Mouse (Mus musculus) thymus, adult 2 months (tissue): ENCODE results near the gene Med9. TPM values are rescaled to one million over a fixed set of nuclear protein-coding genes. Genes with fewer than 3 reads are reported as not detected.
A peak's percentile ranks its signal among the peaks of the same experiment; 100 is the strongest.
"Not testable (repeated sequence)": the region's sequence is repeated elsewhere in the genome, so short reads cannot be mapped to it uniquely, and the experiment has no call there.

Experiments used
- DNase-seq: peaks from one replicate; pipeline ENCODE4 v3.0.0; 2021
- H3K27ac ChIP-seq: fragments of 200-500 bp; 2 replicates; pipeline ENCODE4 v1.5.1; 2012; ENCODE audit warnings: low read length, control low read depth; ENCODE audit not compliant: control insufficient read depth, insufficient read depth
- H3K27me3 ChIP-seq: fragments of 200-500 bp; 2 replicates; pipeline ENCODE4 v1.6.1; 2012; ENCODE audit warnings: mild to moderate bottlenecking, low read length, moderate library complexity, mixed read lengths; ENCODE audit not compliant: control insufficient read depth, insufficient read depth
- H3K36me3 ChIP-seq: fragments of 200-500 bp; 2 replicates; pipeline ENCODE4 v1.6.1; 2012; ENCODE audit warnings: mild to moderate bottlenecking, low read length, moderate library complexity; ENCODE audit not compliant: control insufficient read depth, insufficient read depth
- H3K4me1 ChIP-seq: fragments of 200-500 bp; replicated peaks from 2 replicates; pipeline ENCODE4 v1.6.1; 2012; ENCODE audit warnings: low read length; ENCODE audit not compliant: control insufficient read depth, insufficient read depth
- H3K4me3 ChIP-seq: fragments of 200-500 bp; 2 replicates; pipeline ENCODE4 v1.5.1; 2012; ENCODE audit warnings: mild to moderate bottlenecking, low read length, control low read depth, moderate library complexity; ENCODE audit not compliant: control insufficient read depth, insufficient read depth
- CTCF ChIP-seq: fragments of 200-500 bp; IDR thresholded peaks from 2 replicates; pipeline ENCODE4 v1.5.1; 2012; ENCODE audit warnings: mild to moderate bottlenecking, control low read depth, low read length, moderate library complexity, borderline replicate concordance; ENCODE audit not compliant: control insufficient read depth, poor library complexity, insufficient read depth; ENCODE audit errors: extremely low read depth
- POLR2A ChIP-seq: fragments of 200-500 bp; IDR thresholded peaks from 2 replicates; pipeline ENCODE4 v1.6.1; 2012; ENCODE audit warnings: mild to moderate bottlenecking, low read length, control low read depth, moderate library complexity; ENCODE audit not compliant: control insufficient read depth, poor library complexity, insufficient read depth; ENCODE audit errors: extremely low read depth
- WGBS: fragments of 180-500 bp; shearing (Covaris S2); methylation state at CpG from one replicate; pipeline ENCODE4 v1.1.7; 2018; 5-methylcytosine and 5-hydroxymethylcytosine counted together
- polyA plus RNA-seq: library from polyadenylated mRNA; depleted of rRNA; stranded (reverse); fragments of >200 nt; gene quantifications from 2 replicates; pipeline ENCODE4 v1.2.3, GENCODE M21; 2012

Med9 gene
- polyA plus RNA-seq, 1 experiment = 21.0 TPM

GRCm38 (mm10) chr11:59940645-59941044, 7.4 kb upstream of the Med9 start:
- no peak overlapping the region for H3K4me3 ChIP-seq

GRCm38 (mm10) chr11:59941391-59941790, 6.6 kb upstream of the Med9 start:
- DNase-seq = no peak
- Histone ChIP-seq H3K4me1 (no peaks in the 10 kb centered on the region), H3K27me3 (no peaks in the 10 kb centered on the region), H3K36me3 (no peaks in the 10 kb centered on the region), H3K4me3 (no peak overlapping the region), H3K27ac (no peak overlapping the region)
- 34% methylated on average over 3 of the region's 3 CpGs for WGBS
- no peak for TF ChIP-seq CTCF
- no peak for TF ChIP-seq POLR2A

More at GRCm38 (mm10) chr11:59940645-59941044, 7.4 kb upstream of the Med9 start:
- no peak overlapping the region for H3K27ac ChIP-seq
- no peak for DNase-seq
- no peak for TF ChIP-seq CTCF
- no peak for TF ChIP-seq POLR2A
- H3K27me3 ChIP-seq = no peaks in the 10 kb centered on the region
- no peaks in the 10 kb centered on the region for H3K4me1 ChIP-seq
- H3K36me3 ChIP-seq = no peaks in the 10 kb centered on the region
- 94% methylated on average over 3 of the region's 3 CpGs for WGBS

- H3K27me3 ChIP-seq, H3K27ac ChIP-seq, DNase-seq, H3K36me3 ChIP-seq, H3K4me1 ChIP-seq, H3K4me3 ChIP-seq: not testable (repeated sequence)
- 97% methylated on average over 9 of the region's 10 CpGs for WGBS
These were observed 3.2 kb upstream of the Med9 start for GRCm38 (mm10) chr11:59944855-59945254.

GRCm38 (mm10) chr11:59948401-59948767, 378 bp downstream of the Med9 start:
- WGBS = 3% methylated on average over 16 of the region's 16 CpGs
- TF ChIP-seq CTCF (no peak), POLR2A (no peak)
- no peaks in the 10 kb centered on the region for H3K27me3 ChIP-seq
- no peak for DNase-seq
- H3K4me3 ChIP-seq = peak overlapping the region; percentile 67
- no peaks in the 10 kb centered on the region for H3K36me3 ChIP-seq
- peaks cover 7% of the 10 kb centered on the region; the same call in 1 of the 2 replicates for H3K4me1 ChIP-seq
- no peak overlapping the region for H3K27ac ChIP-seq

- 96% methylated on average over 14 of the region's 14 CpGs for WGBS
- Histone ChIP-seq H3K27ac (no peak overlapping the region), H3K4me3 (no peak overlapping the region), H3K27me3 (no peaks in the 10 kb centered on the region), H3K4me1 (peaks cover 7% of the 10 kb centered on the region; the same call in 1 of the 2 replicates), H3K36me3 (no peaks in the 10 kb centered on the region)
- DNase-seq = no peak
- TF ChIP-seq CTCF = no peak
- no peak for TF ChIP-seq POLR2A
These were observed 4.9 kb downstream of the Med9 start for GRCm38 (mm10) chr11:59952892-59953291.

GRCm38 (mm10) chr11:59956749-59957148, 8.7 kb downstream of the Med9 start:
- peaks cover 6% of the 10 kb centered on the region for H3K36me3 ChIP-seq
- no peak overlapping the region for H3K4me3 ChIP-seq
- H3K27ac ChIP-seq = no peak overlapping the region
- no peaks in the 10 kb centered on the region for H3K27me3 ChIP-seq
- 97% methylated on average over 6 of the region's 6 CpGs for WGBS
- no peaks in the 10 kb centered on the region for H3K4me1 ChIP-seq
- TF ChIP-seq CTCF = no peak
- no peak for TF ChIP-seq POLR2A
- no peak for DNase-seq

GRCm38 (mm10) chr11:59959453-59959852, 11.4 kb downstream of the Med9 start:
- peaks cover 6% of the 10 kb centered on the region for H3K36me3 ChIP-seq
- H3K4me3 ChIP-seq = no peak overlapping the region
- H3K27me3 ChIP-seq = peaks cover 10% of the 10 kb centered on the region; the same call in 1 of the 2 replicates
- no peak for DNase-seq
- TF ChIP-seq CTCF = no peak
- no peak for TF ChIP-seq POLR2A
- no peak overlapping the region for H3K27ac ChIP-seq
- H3K4me1 ChIP-seq = peaks cover 10% of the 10 kb centered on the region
- WGBS = 95% methylated on average over 4 of the region's 4 CpGs
